Mouse (Mus musculus): ENCODE results near the gene Pde2a. TPM values are rescaled to one million over a fixed set of nuclear protein-coding genes. Genes with fewer than 3 reads are reported as not detected.
A peak's percentile ranks its signal among the peaks of the same experiment; 100 is the strongest.

Pde2a gene
- total RNA-seq, 4 experiments from 2014 or later, result 15.2 to 22.9 (median 18.4) TPM

GRCm38 (mm10) chr7:101403831-101404230, 17.7 kb upstream of the Pde2a start:
- no peak for DNase-seq (ENCODE audit: low spot score in 2 of 2)

GRCm38 (mm10) chr7:101410267-101410936, 11.1 kb upstream of the Pde2a start, which contains the start of gene Gm45837:
TSS of gene Gm45837 (plus strand) at chr7:101410886.
- no peak for DNase-seq (ENCODE audit: low spot score in 2 of 2)

DNA sequence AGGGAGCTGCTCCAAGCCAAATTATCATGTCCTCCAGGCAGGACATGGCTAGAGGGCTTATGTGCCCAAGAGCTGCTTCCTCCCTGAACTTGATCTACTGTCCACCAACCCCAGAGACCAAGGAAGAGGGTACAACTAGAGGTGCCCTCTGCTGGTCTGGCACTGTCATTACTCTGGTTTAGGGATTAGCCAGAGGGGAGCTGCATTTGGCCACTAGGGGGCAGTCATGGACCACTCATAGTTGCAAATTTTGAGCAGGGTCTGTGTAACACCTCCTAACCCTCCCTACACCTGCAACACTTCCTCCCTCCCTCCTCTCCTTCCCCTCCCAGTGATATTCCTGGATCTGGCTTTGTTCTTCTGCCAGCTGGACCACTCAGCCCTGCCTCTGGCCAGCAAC, 8.7 kb upstream of the Pde2a start:
- DNase-seq (ENCODE audit: low spot score in 2 of 2), result peak; percentile 72 to 76

- no peak for DNase-seq (ENCODE audit: low spot score in 2 of 2)
Measured at GRCm38 (mm10) chr7:101414209-101414608, 7.3 kb upstream of the Pde2a start.

- no peak for DNase-seq (ENCODE audit: low spot score in 2 of 2)
Measured at GRCm38 (mm10) chr7:101414661-101415511, 6.6 kb upstream of the Pde2a start.

GRCm38 (mm10) chr7:101415512-101416100, 5.9 kb upstream of the Pde2a start:
- no peak for DNase-seq (ENCODE audit: low spot score in 2 of 2)

- DNase-seq (ENCODE audit: low spot score in 2 of 2), result no peak
Measured at GRCm38 (mm10) chr7:101416391-101416790, 5.1 kb upstream of the Pde2a start.

GRCm38 (mm10) chr7:101419013-101419770, 2.3 kb upstream of the Pde2a start:
- DNase-seq (ENCODE audit: low spot score in 2 of 2), result no peak

- DNase-seq (ENCODE audit: low spot score in 2 of 2), result no peak
Measured at GRCm38 (mm10) chr7:101422069-101422468, 578 bp downstream of the Pde2a start.

GRCm38 (mm10) chr7:101422646-101423045, 1.2 kb downstream of the Pde2a start:
- DNase-seq (ENCODE audit: low spot score in 2 of 2), result no peak

DNA sequence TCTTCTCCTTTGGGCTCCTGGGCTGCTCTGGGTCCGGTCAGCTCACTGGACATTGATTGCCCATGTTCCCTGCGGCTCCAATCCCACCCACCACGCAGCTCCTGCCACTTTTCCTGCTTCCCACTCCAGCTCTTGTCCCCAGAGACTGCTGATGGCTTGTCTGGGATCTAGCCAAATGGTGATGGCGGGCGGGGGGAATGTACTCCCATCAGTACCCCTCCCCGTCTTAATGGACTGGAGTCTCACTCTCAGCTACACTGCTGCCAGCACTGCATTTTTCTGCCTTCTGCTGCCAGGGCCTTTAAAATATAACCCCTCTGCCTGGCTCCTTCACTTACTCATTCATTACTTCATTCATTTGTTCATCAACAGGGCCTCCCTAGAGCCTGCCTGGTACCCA, 2.5 kb downstream of the Pde2a start:
- no peak for DNase-seq (ENCODE audit: low spot score in 2 of 2)

- no peak for DNase-seq (ENCODE audit: low spot score in 2 of 2)
Measured at GRCm38 (mm10) chr7:101426692-101427091, 5.2 kb downstream of the Pde2a start.

GRCm38 (mm10) chr7:101427736-101428135, 6.2 kb downstream of the Pde2a start:
- DNase-seq (ENCODE audit: low spot score in 2 of 2), result no peak

DNA sequence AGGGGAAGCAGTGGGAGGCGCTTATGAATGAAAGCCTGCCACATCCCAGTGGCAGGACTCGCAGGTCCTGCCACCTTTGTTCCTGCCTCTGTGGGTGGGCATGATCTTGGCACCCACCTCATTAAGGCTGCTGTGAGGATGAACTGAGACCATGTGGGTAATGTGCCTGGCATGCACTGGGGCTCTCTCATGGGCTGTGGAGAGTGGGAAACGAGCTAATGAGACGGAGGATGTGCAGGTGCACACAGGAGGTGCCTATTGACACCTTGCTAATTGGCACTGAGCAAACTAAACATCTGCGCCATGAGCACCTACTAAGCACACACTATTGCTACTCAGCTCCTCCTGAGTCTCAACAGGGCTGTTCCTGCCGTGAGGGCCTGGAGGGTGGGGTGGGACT, 13.5 kb downstream of the Pde2a start:
- no peak for DNase-seq (ENCODE audit: low spot score in 2 of 2)

DNA sequence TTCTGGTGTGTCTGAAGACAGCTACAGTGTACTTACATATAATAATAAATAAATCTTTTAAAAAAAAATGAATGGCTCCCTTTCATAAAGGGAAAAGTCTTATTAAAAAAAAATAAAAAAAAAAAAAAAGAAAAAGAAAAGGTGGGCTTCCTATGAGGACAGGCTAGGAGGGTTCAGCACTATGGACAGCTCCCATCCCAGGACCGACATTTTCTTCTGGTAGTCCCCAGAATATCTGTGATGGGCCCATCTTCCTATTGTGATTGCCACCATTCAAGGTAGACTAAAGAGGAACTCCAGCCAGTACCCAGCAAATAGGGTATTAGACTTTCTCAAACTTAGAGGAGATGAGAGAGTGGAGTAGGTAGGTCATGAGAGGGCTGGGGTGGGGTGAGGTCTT, 16.4 kb downstream of the Pde2a start:
- DNase-seq (ENCODE audit: low spot score in 2 of 2), result no peak

DNA sequence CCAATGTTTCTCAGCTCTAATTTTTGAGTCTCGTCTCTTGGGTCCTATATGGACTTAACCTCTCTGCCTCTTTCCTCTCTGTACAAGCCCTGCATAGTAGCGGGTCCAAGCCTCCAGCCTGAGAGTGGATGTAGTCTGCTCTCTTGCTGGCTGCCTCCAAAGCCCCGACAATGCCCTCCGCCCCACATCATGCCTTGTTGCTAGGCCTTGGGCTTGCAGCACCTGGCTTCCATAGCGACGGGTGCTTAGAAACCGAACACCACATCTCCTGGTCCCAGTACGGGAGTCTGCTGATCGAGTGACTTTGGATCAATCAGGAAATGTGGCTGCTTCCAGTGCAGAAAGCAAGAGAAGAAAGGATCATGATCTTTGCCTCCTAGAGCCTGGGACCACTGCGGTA, 21.6 kb downstream of the Pde2a start:
- DNase-seq (ENCODE audit: low spot score in 2 of 2), result no peak

GRCm38 (mm10) chr7:101444211-101444610, 22.7 kb downstream of the Pde2a start:
- no peak for DNase-seq (ENCODE audit: low spot score in 2 of 2)

GRCm38 (mm10) chr7:101449855-101450254, 28.4 kb downstream of the Pde2a start:
- no peak for DNase-seq (ENCODE audit: low spot score in 2 of 2)

DNA sequence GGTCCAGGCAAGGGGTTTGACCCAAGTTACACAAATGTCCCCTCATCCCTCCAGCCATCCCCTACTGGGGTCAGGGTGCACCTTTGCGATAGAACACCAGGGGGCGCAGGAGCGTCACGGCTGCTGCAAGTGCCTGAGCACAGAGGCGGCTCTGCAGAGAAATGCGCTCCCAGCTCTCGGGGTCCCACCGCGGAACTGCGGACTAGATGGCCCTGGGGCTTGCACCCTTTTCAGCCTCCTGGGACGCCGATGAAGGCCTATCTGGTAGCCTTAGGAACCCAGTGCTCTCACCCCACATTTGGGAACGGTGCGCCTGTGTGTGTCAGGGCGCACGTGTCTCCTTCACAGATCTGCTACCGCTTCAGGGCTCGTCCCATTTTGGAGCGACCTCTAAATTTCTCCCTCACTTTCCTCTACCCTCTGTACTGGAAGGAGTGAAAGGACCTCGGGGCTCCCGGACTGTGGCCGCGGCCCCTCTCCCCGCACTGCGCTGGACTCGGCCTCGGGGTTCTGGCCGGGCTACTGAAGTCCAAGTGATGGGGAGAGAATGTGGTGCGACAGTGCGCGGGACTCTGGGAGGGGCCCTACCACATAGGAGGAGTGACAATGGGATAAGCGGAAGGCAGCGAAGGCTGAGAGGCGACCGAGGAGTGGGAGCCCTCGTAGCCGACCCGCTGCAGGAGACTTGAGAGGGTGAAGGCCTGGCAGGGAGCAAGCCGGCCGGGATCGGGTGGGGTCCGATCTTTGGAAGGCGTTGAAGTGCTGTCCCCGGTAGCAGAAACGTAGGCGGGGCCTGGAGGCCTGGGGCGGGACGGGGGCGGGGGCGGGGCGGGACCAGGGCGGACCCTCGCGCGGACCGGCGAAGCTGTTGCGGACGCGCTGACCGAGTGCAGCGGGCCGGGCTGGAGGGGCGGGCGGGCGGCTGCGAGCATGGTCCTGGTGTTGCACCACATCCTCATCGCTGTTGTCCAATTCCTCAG, 29.2 kb downstream of the Pde2a start:
- peak; percentile 76 for DNase-seq (ENCODE audit: low spot score in 2 of 2)

DNA sequence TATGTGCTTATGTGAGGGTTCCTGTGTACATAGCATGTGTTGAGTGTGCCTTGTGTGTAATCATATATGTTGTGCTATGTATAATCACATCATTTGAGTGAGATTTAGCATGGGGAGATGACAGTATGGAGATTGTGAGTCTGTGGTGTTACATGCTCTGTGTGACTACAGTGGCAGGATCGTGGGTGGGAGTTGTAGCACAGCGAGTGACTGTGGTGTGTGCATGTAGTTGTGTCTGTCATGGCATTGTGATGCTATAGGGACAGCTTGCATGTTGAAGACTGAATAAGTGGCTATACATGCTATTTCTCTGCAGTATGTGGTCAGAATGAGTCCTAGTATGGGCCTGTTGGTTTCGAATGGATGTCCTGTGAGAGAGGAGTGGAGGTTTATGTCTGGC, 31.2 kb downstream of the Pde2a start:
- no peak for DNase-seq (ENCODE audit: low spot score in 2 of 2)
